Mouse (Mus musculus) liver, adult 2 months (tissue): Measurements from ENCODE around the gene Dlg3. TPM values are rescaled to one million over a fixed set of nuclear protein-coding genes. Genes with fewer than 3 reads are reported as not detected.

Experiments used
- DNase-seq: peaks from one replicate; pipeline ENCODE4 v3.0.0-alpha.2; 2011; ENCODE audit warnings: low read depth, low spot score; ENCODE audit errors: extremely low read depth
- H3K27ac ChIP-seq: fragments of 200-500 bp; replicated peaks from 2 replicates; pipeline ENCODE4 v1.5.1; 2012; ENCODE audit warnings: low read depth, mild to moderate bottlenecking, control low read depth, inconsistent platforms, low read length; ENCODE audit not compliant: insufficient read depth
- H3K27me3 ChIP-seq: fragments of 200-500 bp; 2 replicates; pipeline ENCODE4 v1.6.1; 2012; ENCODE audit warnings: mild to moderate bottlenecking, moderate library complexity, low read length, inconsistent platforms; ENCODE audit not compliant: control insufficient read depth, insufficient read depth
- H3K36me3 ChIP-seq: fragments of 200-500 bp; 2 replicates; pipeline ENCODE4 v1.6.1; 2012; ENCODE audit warnings: low read length, inconsistent platforms; ENCODE audit not compliant: control insufficient read depth, insufficient read depth
- H3K4me1 ChIP-seq: fragments of 200-500 bp; 2 replicates; pipeline ENCODE4 v1.6.1; 2011; ENCODE audit warnings: low read length; ENCODE audit not compliant: control insufficient read depth, insufficient read depth
- H3K4me3 ChIP-seq: fragments of 200-500 bp; 2 replicates; pipeline ENCODE4 v1.5.1; 2011; ENCODE audit warnings: low read depth, mild to moderate bottlenecking, control low read depth, low read length, moderate library complexity; ENCODE audit not compliant: insufficient read depth
- H3K79me2 ChIP-seq: fragments of 200-500 bp; 2 replicates; pipeline ENCODE4 v1.6.1; 2012; ENCODE audit warnings: inconsistent platforms, mild to moderate bottlenecking, low read length, moderate library complexity; ENCODE audit not compliant: control insufficient read depth, insufficient read depth
- H3K9ac ChIP-seq: fragments of 200-500 bp; 2 replicates; pipeline ENCODE4 v1.6.1; 2012; ENCODE audit warnings: low read depth, mild to moderate bottlenecking, control low read depth, inconsistent platforms, low read length
- CTCF ChIP-seq: fragments of 200-500 bp; IDR thresholded peaks from 2 replicates; pipeline ENCODE4 v1.5.1; 2011; ENCODE audit warnings: low read depth, low read length, control low read depth
- POLR2A ChIP-seq: fragments of 200-500 bp; IDR thresholded peaks from 2 replicates; pipeline ENCODE4 v1.6.1; 2011; ENCODE audit warnings: low read length, control low read depth; ENCODE audit not compliant: insufficient read depth; ENCODE audit errors: extremely low read depth
- WGBS: fragments of 180-500 bp; shearing (Covaris S2); methylation state at CpG from one replicate; pipeline ENCODE4 v1.1.7; 2018; 5-methylcytosine and 5-hydroxymethylcytosine counted together
- polyA plus RNA-seq: library from polyadenylated mRNA; depleted of rRNA; stranded (reverse); fragments of >200 nt; gene quantifications from 2 replicates; pipeline ENCODE4 v1.2.3, GENCODE M21; 2012
- total RNA-seq: library from RNA; depleted of rRNA; stranded (reverse); fragments of >200 nt; gene quantifications from 2 replicates; pipeline ENCODE4 v1.2.3, GENCODE M21; 2014

The Dlg3 gene
- total and polyA plus RNA-seq, 2 experiments, result 5.0 to 18.7 TPM

DNA sequence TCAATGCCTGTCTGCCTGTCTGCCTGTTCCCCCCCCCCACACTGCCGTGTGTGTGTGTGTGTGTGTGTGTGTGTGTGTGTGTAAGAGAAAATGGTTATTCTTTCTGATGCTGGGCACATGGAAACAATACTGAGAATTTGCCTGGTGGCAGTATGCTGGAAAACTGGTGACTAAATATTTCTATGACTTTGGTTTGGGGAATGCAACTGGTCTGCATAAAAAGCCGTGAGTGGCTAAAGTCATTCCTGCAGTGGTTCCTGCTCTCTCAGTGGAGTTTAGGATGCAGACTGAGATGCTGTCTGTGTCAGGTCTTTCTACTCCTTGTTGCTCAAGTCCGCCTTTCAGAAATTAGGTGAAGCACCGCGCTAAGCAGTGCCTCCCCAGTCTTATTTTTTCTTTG, 10.9 kb downstream of the Dlg3 start:
- H3K27ac ChIP-seq, result no peak overlapping the region
- no peak overlapping the region for H3K4me3 ChIP-seq
- H3K36me3 ChIP-seq, result no peaks in the 10 kb centered on the region
- peaks cover 10% of the 10 kb centered on the region; the same call in 1 of the 2 replicates for H3K79me2 ChIP-seq
- no peak for TF ChIP-seq POLR2A
- TF ChIP-seq CTCF, result no peak
- no peak for DNase-seq
- H3K9ac ChIP-seq, result no peak overlapping the region
- WGBS, result 46% methylated on average over 5 of the region's 5 CpGs
- H3K27me3 ChIP-seq, result no peaks in the 10 kb centered on the region
- peaks cover 7% of the 10 kb centered on the region for H3K4me1 ChIP-seq

DNA sequence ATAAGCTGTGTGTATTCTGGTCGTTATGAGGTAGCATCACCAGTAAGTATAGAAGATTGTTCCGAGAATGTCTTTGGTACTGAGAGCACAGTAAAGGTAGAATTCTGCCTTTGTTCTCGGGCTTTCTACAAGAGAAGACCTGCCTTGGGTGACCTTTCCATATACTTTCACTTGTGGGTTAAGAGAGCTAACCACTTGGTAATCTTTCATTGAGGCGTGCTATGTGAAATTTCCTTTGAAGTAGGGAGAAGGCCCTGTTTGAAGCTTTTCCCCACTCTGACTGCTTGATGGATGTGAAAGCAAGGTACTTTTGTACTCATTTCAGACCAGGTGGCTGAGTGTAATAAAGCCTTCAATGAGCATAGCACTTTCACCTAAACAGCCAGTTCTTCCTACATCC, 21.8 kb downstream of the Dlg3 start:
- Histone ChIP-seq H3K9ac (no peak overlapping the region), H3K27ac (no peak overlapping the region), H3K79me2 (peaks cover 9% of the 10 kb centered on the region; the same call in 1 of the 2 replicates), H3K27me3 (no peaks in the 10 kb centered on the region), H3K4me3 (no peak overlapping the region), H3K36me3 (no peaks in the 10 kb centered on the region), H3K4me1 (peaks cover 2% of the 10 kb centered on the region)
- WGBS, result 95% methylated on average over 4 of the region's 4 CpGs
- no peak for DNase-seq
- no peak for TF ChIP-seq CTCF
- no peak for TF ChIP-seq POLR2A

DNA sequence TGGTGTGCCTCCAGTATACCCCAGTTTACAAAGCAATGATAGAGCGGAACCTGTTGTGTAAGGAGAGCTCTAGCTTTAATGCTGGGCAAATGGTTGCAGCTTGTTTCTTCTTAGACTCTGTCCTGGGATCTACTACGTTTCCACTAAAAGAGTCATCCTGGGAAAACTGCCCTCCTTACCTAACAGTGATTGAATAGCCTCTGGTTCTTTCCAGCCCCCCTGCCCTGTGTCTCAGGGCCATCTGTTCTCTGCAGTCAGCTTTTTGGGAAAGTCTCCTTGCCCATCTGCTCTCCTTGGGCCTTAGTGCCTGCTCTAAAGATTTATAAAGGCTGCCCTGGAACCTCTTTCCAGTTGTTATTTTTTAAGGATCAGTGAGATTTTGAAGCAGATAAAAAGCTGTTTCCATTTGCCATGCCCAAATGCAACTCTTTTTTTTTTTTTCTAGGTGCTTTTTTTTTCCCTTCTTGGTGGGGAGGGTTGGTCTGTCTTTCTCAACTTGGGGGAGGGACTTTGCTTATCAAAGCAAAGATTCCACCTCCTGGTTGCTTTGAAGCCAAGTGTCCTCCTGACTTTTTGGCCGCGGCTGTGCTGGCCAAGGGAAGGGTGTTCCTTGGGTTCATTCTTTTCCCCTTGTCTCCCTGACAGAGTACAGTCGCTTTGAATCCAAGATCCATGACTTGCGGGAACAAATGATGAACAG, 28.7 kb downstream of the Dlg3 start:
- DNase-seq, result peak; percentile 83
- Histone ChIP-seq H3K4me3 (no peak overlapping the region), H3K36me3 (no peaks in the 10 kb centered on the region; the same call in 1 of the 2 replicates), H3K27ac (peak overlapping the region; percentile 61; the same call in 1 of the 2 replicates), H3K27me3 (no peaks in the 10 kb centered on the region), H3K9ac (no peak overlapping the region), H3K4me1 (peaks cover 13% of the 10 kb centered on the region), H3K79me2 (peaks cover 3% of the 10 kb centered on the region; the same call in 1 of the 2 replicates)
- TF ChIP-seq POLR2A (no peak), CTCF (no peak)
- 39% methylated on average over 6 of the region's 6 CpGs for WGBS

DNA sequence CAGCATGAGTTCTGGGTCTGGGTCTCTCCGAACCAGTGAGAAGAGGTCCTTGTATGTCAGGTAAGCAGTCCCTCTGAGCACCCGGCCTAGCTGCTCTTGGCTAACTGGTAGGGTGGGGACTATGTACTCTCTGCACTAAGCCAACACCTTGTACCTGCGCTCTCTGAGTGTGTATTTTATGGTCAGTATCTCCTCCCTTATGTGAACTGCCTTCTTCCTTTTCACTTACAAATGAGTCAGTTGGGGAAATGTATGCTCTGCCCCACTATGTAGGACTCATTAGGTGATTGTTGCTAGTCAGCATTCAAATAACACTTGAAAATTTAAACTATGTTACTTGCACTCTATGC, 29.2 kb downstream of the Dlg3 start:
- Histone ChIP-seq H3K27me3 (no peaks in the 10 kb centered on the region), H3K4me1 (peaks cover 11% of the 10 kb centered on the region), H3K4me3 (no peak overlapping the region), H3K79me2 (peaks cover 3% of the 10 kb centered on the region; the same call in 1 of the 2 replicates), H3K9ac (no peak overlapping the region), H3K27ac (peak overlapping the region; percentile 24; the same call in 1 of the 2 replicates), H3K36me3 (no peaks in the 10 kb centered on the region; the same call in 1 of the 2 replicates)
- DNase-seq, result no peak
- TF ChIP-seq CTCF, result no peak
- no peak for TF ChIP-seq POLR2A
- WGBS, result 43% methylated on average over 3 of the region's 3 CpGs

DNA sequence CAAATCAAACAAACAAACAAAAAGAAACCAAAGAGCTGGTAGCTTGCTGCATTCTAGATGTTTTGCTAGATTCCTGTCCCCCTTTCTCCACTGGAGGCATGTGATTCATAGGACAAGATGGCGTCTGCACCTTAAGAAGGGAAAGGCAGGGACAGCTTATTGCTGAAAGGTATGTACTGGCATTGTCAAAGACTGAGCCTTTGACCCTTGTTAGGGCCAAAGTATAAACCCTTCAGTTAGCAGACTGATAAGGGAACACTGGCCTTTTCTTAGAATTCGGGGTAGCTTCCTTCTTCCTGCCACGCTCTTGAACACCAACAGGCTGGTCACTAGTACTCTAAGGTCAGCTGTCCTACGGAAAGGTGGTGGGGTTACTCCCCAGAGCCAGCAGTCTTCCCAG, 29.8 kb downstream of the Dlg3 start:
- Histone ChIP-seq H3K4me1 (peaks cover 11% of the 10 kb centered on the region), H3K36me3 (no peaks in the 10 kb centered on the region; the same call in 1 of the 2 replicates), H3K79me2 (peaks cover 3% of the 10 kb centered on the region; the same call in 1 of the 2 replicates), H3K4me3 (no peak overlapping the region), H3K27me3 (no peaks in the 10 kb centered on the region), H3K27ac (no peak overlapping the region), H3K9ac (no peak overlapping the region)
- no peak for DNase-seq
- TF ChIP-seq POLR2A, result no peak
- TF ChIP-seq CTCF, result no peak
- 86% methylated on average over 4 of the region's 4 CpGs for WGBS

- Histone ChIP-seq H3K27me3 (no peaks in the 10 kb centered on the region), H3K4me3 (no peak overlapping the region), H3K9ac (no peak overlapping the region), H3K27ac (no peak overlapping the region), H3K36me3 (no peaks in the 10 kb centered on the region; the same call in 1 of the 2 replicates), H3K79me2 (peaks cover 3% of the 10 kb centered on the region; the same call in 1 of the 2 replicates), H3K4me1 (peaks cover 11% of the 10 kb centered on the region)
- DNase-seq, result no peak
- 92% methylated on average over 7 of the region's 7 CpGs for WGBS
- no peak for TF ChIP-seq POLR2A
- no peak for TF ChIP-seq CTCF
Measured at GRCm38 (mm10) chrX:100797851-100798527, 30.5 kb downstream of the Dlg3 start.
